Mouse (Mus musculus) kidney, adult 18-20 months (tissue): ENCODE results near the gene Dab1.
A peak's percentile ranks its signal among the peaks of the same experiment; 100 is the strongest.

Experiments used
- DNase-seq: peaks from one replicate; pipeline ENCODE4 v3.0.0; 2021

Gene Dab1

DNA sequence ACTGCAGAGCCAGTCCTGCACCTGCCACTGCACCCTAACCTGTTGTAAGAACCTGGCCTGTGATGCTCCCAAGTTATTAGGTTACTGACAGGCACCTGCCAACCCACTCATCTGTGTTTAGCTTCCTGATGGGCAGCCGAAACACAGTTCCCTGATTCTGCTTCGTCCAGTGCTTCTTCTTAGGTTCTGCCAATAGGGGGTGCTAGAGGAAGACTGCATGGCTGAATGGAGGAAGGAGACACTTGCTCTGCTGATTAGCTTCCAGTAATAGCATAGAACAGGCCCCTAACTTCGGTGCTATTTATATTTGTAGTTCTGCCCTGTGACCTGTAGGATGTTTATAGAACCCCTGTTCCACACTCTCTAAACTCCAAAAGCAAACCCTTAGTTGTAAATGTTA is 83.0 kb downstream of the Dab1 start:
- DNase-seq, result peak; percentile 5

- DNase-seq, result no peak
Measured at GRCm38 (mm10) chr4:103704477-103704876, 85.3 kb downstream of the Dab1 start.

DNA sequence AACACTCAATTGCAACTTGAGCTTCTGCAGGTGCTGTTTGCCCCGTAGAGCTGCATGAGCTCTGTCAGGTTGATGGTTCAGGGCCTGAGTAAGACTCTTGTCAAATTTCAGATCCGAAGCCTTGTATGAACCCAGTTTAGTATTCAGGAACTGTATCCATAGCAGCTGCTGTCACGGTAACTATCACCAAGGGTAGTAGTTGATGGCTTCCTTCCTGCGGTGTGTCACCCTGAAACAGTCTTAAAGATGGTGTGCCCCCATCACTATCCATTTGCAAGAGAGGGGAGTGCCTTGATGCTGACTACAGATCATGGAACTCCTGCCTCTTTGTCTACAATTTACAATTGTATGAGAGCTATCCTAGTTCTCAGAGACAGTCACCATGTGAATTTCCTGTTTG is 87.3 kb downstream of the Dab1 start:
- no peak for DNase-seq

DNA sequence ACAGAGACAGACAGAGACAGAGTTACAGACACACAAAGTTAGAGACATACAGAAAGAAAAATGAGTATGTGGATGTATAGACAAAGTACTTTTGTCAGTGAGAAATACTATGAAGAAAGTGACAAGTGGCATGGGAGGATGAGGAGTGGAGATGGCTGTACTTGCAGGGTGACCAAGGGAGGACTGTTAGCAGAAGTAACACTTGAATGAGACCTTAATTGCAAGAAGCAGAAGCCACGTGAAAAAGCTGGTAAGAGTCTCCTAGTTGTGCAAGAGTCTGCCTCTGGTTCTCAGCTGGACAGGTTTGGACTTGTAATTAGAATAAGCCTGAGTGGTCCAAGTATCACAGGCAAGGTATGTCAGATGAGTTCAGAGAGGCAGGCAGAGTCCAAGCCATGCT is 88.0 kb downstream of the Dab1 start:
- DNase-seq, result no peak

DNA sequence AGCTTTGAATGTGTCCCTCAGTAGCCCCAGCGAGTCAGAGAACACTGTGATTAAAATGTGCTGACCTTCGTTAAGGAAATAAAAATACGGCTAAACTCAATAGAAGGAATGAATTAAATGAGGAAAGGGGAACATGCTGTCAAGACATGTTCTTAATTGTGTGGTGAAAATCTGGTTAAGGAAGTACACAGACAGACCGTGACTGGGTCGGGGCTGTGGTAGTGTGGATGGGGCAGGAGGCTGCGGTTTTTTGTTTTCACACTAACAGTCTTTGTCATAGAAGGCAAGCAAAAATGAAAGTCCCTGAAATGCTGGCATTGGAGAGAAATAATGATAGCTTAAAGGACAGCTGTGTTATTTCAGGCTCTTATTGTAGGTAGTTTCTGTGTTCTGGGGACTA is 92.2 kb downstream of the Dab1 start:
- DNase-seq, result no peak

DNA sequence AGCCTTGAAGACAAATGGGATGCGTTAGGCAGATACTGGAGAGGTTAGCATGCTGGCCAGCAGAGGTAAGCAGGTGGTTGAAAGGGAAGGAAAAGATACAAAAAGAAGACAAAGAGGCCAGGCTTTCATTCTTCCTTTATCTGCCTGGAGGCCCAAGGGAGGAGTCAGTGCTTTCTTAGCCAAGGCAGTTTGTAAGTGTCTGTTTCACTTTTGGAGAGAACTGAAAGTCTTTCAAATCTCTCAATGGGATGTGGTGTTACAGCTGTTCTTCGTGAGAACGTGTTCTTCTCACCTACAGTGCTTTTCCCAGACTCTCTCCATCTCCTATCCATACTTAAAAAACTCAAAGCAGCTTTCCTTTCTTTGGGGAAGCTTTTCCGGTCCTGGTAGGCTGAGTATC is 94.8 kb downstream of the Dab1 start:
- DNase-seq, result no peak

GRCm38 (mm10) chr4:103714991-103715390 is 95.8 kb downstream of the Dab1 start:
- DNase-seq, result no peak

DNA sequence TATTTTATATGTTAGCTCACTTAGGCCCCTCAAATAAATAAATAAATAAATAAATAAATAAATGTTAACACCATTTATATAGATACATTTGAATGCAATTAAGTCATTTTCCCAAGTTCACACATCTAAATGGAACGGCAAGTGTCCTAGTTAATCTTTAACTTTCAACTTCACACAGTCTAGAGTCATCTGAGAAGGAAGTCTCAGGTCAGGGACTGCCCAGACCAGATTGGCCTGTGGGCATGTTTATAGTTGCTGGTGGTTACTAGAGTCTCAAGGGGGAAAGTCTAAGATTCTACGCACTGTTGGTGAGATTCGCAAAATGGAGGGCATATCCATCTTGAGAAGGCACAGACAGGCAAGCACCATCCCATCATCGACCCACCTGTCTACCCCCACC is 96.4 kb downstream of the Dab1 start:
- no peak for DNase-seq

DNA sequence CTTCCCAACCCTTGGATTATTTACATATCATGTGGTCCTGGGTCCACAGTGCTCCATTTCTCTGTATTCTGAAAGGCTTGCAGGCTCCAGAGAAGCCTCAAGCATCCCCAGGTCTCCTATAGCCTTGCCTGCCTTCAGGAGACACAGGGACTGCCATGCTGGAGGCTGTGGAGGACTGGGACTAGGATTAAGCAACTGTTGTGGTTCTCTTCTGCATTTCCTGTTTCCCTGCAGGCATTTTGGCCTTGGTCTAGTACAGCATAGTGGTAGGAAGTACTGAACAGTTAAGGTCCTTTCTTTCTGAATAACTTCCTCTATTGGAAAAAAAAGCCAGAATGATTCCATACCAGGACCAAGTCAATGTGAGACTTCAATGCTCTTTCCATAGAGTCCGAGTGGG is 103.6 kb downstream of the Dab1 start:
- no peak for DNase-seq

GRCm38 (mm10) chr4:103726486-103726885 is 107.3 kb downstream of the Dab1 start:
- DNase-seq, result no peak

- no peak for DNase-seq
Measured at GRCm38 (mm10) chr4:103737185-103737584, 118.0 kb downstream of the Dab1 start.

GRCm38 (mm10) chr4:103751249-103751855 is 132.2 kb downstream of the Dab1 start:
- DNase-seq, result no peak

DNA sequence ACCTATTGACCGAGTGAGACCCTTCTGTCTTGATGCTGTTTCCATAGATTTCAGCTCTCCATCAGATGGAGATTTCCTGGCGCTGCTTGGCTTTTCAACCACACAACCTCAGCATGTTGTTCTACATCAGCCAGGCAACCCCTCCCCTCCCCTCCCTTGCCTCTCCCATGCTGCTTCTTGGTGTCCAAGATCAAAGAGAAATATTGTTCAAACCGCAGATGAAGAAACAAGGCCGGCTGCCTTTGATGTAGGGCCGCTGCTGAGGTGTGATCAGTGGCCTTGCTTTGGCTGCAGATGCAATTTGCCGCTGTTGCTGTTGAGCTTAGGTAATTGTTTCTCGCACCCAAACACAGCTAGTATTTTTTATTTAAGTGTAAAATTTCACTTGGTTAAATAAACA is 135.4 kb downstream of the Dab1 start:
- no peak for DNase-seq

- no peak for DNase-seq
Measured at GRCm38 (mm10) chr4:103757241-103757640, 138.1 kb downstream of the Dab1 start.

DNA sequence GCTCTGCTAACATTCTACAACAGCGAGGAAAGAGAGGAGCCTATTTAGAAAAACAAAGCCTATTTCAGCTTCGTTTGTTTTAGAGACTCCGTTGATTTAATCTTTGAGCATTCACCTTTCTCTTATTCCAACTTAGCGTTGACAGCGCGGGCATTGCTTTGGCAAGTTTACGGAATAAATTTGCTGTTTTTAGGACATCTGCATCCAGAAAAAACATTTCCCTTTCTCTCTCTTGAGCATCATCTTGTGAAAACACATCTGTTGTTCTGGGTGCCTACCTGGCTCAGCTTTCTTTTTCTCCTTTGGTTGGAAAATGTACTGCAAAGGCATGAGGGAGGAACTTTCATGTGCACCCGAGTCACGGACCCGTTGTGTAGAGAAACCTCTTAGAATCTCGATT is 143.3 kb downstream of the Dab1 start:
- DNase-seq, result no peak

- no peak for DNase-seq
Measured at GRCm38 (mm10) chr4:103775712-103776111, 156.6 kb downstream of the Dab1 start.

- DNase-seq, result peak; percentile 37
Measured at GRCm38 (mm10) chr4:103781398-103781797, 162.2 kb downstream of the Dab1 start.

DNA sequence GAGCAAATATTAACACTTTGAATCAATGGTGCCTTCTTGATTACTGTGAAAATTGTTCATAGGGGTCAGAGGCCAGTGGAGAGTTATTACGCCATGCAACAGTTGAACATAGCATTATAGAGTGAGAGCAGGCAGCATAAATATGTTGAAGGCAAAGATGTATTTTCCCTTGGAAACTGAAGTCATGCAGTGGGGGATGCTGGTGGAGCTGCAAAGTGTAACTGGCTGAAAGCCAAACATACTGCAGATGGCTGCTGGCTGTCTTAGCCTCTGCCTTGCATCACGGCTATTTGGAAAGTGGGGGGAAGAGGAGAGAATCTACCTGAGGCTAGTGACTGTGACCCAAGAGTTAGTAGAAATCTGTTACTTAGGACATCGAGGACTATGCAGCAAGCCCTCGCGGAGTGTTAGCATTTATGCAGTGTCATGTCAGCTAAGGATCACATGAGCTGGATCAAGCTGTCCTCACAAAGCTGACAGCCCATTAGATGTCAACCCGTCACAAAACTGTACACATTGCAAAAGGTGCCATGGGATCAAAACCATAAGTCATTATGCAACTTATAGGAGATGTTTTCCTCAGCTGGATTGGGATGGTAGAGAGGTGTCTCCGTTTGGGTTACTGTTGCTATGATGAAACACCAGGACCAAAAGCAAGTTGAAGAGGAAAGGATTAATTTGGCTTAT is 164.5 kb downstream of the Dab1 start:
- no peak for DNase-seq

GRCm38 (mm10) chr4:103793589-103794312 is 174.6 kb downstream of the Dab1 start:
- DNase-seq, result no peak

GRCm38 (mm10) chr4:103796416-103796815 is 177.3 kb downstream of the Dab1 start:
- no peak for DNase-seq

DNA sequence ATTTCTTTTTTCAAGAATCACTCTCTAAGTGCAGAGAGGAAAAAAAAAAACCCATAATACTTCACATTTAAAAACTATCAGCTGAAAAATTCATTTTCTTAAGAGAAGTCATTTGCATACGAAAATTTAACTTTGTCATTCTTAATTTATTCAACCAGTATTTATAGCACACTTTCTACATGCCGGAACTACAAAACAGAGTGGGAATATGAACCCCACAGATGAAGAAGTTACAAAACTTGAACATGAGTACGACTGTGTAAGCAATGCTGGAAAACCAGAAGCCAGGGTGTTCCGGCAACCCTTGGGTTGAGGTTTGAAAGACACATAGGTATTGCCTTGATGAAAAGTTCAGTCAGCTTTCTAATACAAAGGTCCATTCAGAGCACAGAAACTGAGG is 183.3 kb downstream of the Dab1 start:
- DNase-seq, result no peak

DNA sequence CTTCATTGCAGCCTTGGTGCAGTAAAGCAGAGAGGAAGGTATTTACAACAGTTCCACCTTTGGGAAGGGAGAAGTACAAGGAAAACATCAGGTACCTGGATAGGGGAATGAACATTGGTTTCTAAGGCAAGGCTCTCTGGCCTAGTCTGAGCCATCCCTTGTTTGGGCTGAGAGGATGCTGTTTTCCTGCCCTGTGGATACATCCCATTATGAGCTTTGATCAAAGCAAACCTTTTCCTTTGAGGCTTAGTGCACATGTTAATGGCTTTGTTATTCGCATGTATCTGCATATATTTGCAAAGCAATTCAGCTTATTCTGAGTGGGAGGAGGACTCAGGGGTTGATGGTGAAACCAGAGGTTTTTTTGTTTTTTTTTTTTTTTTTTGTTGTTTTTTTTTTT is 185.3 kb downstream of the Dab1 start:
- DNase-seq, result no peak

GRCm38 (mm10) chr4:103822669-103823068 is 203.5 kb downstream of the Dab1 start:
- DNase-seq, result no peak

- DNase-seq, result no peak
Measured at GRCm38 (mm10) chr4:103838377-103838776, 219.2 kb downstream of the Dab1 start.
